Mouse (Mus musculus) embryo, embryonic 9.5 days (tissue): ENCODE results near the gene Rexo5.

Experiments used
- DNase-seq: peaks from one replicate; pipeline ENCODE4 v3.0.0-alpha.2; 2017; ENCODE audit errors: extremely low spot score

Rexo5 gene

DNA sequence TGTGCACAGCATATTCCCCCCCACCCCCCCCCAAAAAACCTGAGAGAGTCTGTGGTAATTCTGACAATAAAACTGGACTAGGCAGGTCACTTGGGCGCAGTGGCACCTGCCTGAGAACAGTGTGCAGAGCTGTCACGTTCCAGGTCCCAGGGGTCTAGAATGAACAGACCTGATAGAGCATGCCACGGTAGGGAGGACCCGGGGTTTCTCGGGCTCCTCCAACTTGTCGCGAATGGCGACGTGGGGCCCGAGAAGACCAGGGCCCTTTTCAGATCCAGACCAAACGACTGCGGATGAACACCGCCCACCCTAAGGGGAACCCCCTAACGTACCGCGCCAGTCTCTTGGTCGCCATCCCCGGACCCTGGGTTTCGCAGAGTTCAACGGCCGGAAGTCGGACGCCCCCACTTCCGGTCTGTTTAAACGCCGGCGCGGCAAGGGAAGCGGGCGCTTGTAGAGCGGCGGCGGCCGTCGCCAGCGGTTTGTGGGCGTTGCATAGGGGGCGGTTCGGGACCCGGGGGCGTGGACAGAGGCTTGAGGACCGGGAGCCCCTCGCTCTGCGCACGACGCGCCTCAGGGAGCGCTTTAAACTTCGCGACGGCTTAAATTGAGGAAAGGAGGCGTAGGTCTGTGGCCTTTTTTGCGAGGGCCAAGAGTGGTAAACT, at the start of gene Rexo5, which contains the start of gene Eri2:
TSS of gene Rexo5 (plus strand) at position 421 of the 665 bp plus-strand sequence.
TSS of gene Eri2 (minus strand) at position 473 of the 665 bp plus-strand sequence.
- DNase-seq, result peak; percentile 93

DNA sequence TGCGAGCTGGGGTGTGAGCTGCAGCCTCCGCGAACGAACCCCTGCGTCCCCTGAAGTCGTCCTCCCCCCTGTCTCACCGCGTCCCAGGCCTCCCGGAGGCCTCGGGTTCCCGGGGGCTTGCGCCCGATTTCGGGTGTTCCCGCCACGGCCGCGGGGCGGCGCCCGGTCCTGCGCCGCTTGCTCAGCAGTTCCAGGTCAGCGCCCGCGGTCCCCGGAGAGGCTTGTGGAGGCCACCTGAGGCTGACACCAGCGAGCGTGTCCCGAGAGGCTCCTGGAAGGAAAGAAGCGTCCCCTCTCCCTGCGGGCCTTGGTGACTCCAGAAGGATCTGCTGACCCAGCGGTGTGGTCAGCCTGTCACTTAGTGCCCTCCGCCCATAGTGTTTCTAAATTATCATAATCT, 49.5 kb upstream of the Rexo5 start:
- peak; percentile 57 for DNase-seq

DNA sequence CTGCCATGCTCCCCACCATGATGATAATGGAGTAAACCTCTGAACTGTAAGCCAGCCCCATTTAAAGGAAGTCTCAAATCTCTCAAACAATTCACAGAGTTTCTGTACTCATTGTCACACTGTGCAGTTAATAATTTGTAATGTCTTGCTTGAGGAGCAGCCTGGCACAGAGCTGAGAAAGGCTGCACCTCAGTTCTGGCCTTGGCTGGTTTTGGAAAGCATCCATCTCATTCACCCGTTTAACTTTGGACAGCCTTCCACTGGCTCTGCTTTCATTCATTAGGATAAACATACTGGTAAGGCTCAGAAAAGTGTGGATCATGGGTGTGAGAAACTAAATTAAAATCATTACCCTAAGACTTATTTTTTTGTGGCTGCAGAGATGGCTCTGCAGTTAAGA, 47.9 kb upstream of the Rexo5 start:
- DNase-seq, result no peak

DNA sequence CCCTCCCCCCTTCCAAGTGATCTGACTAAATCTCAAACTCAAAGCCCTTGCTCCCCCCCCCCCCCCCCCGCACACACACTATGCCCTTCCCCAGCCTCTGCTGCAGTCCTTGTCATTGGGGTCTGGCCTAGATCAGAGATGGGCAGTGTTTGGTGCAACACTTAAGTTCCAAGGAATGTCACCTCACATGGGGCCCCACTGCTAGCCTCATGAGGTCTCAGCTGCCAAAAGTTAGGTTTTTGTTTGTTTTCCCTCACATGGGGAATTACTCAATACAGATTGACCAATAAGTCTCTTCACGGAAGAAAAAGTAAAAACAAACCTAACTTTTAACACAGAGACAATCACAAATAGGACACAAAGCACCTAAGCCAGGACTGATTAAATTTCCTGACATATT, 45.0 kb upstream of the Rexo5 start:
- DNase-seq, result no peak

DNA sequence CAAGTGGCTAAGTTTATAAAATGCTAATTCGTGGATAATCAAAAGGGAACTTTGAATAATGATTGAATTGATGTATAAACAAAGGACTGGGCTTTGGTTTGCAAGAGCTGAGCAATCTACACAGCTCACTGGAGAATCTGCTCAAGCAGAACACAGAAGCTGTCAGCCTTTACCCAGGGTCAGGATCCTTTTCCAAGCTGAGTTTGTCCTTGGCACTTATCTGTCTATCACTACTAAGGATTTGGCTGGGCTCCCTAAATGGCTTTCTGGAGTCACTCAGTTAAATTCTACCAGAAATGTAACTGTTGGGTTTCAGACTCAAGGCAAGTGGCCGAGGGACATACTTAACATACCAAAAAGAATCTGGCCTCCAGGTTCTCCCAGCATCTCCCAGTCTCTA, 43.9 kb upstream of the Rexo5 start:
- DNase-seq, result no peak

DNA sequence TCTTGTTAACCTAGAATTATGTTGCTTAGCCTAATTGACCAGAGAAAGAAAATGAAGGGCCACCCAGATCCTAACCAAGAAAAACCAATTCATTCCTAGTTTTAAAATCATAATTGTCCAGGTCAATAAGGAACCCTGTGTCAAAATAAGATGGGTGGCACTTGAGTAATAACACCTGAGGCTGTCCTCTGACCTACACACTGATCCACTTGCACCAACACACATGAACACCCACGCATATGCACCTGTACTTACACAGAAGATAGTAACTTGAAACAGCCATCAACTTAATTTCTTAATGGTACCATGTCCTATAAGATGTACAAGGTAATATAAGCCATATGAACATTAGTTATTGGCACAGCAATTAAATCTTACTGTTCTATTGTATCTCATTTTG, 40.1 kb upstream of the Rexo5 start:
- no peak for DNase-seq

DNA sequence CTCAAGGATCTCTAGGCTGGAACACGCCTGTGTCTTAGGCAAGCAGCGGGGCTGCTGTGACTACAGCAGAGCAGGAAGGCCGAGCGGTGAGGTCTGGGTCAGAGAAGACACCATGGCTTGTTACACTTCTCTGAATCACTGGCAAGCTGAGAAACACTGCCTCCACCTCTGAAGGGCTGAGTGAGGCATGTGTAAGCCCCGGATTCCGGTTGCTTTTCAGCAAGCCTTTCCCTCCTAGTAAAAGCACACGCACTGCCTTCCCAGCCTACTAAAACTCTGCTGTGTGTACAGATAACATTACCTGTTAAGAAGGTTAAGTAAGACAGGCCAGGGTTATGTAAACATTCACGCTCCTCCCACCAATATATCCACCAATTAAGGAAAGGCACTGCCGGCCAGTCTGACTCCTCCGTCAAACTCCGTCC, 33.3 kb upstream of the Rexo5 start, which contains the start of gene Acsm3:
TSS of gene Acsm3 (plus strand) at position 397 of the 425 bp plus-strand sequence.
- DNase-seq, result no peak

DNA sequence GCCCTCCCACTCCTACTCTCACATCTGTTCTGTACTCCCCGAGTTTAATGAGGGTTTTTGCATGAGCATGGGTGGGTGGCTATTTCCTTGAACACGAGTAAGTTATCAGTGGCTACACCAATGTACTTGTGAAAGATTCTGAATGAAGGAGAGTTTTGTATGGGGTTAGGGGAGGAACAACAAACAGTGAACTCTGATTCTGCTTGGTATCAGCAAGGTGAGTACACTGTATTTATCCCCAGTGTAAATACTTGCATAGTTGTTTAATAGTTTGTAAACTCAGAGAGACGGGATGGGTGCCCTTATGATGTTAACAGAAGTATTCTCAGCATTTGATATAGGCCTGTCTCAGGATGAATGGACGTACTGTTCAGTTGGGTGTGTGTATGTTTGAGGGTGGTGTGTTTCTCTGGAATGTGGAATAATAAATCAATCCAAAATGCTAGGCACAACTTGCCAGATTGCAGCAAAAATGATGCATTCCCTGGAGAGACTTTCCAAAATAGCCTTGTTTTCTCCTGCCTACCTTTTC, 31.6 kb upstream of the Rexo5 start:
- no peak for DNase-seq

DNA sequence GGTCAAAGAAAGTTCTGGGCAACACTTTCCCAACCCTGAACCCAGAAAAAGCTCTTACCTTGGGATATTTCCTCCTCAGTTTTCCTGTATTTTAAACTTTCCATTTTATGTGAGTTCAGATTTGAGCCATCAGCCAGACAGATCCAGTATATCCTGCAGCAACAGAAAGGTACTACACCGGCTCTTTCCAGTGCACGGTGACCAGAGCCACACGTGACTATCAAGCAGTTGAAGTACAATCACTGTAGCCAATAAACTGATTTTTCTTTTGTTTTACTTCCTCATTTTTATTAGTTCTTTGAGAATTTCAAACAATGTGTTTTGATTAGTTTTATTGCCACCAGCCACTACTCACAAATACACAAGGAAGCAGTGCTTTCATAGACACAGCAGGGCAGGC, 29.4 kb upstream of the Rexo5 start:
- DNase-seq, result no peak

DNA sequence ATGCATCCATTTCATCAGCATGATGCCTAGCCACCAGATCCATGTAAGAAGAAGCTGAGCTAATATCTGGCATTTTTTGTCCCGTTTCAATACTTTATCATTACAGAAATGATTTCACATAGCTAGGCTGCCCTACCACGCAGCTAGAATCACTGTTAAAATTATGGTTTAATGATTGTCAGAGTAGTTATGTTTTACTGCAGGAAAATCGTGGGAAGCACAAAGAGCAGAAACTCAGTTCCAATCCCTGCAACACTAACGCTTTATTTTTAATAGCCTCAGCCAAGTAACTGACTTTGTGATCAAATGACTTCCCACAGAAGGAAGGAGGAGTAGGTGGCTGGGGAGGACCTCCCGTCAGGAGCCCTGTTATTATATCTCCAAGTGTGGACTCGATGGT, 26.8 kb upstream of the Rexo5 start:
- no peak for DNase-seq

DNA sequence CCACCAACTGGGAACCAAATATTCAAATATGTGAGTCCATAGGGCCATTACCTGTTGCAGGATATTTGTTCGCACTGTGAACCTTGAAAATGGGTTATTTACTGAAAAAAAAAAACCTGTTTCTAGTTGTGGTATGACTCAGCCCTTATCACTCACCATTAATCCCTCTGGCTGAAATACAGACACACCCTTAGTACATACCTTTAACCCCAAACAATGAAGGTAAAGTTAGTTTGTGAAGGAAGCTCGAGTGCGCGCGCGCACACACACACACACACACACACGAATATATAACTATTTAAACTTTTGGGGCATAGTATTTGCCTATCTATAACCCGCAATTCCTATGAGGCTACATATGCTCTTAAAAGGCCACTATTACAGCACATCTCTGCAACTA, 23.9 kb upstream of the Rexo5 start:
- DNase-seq, result no peak

DNA sequence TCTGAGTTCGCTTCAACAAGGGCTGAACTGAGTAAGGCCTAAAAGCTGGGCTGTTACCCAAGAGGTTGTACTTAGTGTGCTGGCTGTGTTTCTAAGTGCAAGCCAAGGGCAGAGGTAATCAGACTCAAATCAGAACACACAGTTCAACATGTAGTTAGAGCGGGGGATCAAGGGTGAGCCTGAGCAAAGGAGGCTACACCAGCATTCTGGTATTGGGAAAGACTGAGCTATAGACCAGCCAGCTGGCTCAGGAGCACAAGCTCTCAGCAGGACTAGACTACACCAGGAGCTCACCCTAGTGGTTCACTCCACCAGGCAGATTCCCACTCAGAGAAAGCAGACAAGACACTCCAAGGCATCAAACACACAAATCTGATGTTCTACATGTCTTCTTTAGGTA, 10.4 kb upstream of the Rexo5 start:
- no peak for DNase-seq

DNA sequence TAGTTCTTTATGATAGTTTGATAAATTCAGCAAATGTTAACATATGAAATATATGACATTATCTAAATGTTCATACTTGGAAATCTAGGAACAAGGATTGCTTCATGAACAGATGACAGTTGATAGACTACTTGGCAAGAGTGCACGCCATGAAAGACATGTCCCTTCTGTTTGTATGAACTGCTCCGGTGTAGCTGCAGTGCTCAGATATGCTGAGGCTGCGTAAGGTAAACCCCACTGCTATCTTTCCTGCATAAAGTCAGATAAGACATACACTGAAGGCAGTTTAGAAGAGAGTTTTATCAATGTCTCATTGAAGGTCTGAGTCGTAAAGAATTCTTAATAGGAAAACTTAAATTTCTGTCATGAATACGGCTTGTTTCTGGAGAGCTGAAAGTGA, 8.9 kb upstream of the Rexo5 start:
- DNase-seq, result no peak

DNA sequence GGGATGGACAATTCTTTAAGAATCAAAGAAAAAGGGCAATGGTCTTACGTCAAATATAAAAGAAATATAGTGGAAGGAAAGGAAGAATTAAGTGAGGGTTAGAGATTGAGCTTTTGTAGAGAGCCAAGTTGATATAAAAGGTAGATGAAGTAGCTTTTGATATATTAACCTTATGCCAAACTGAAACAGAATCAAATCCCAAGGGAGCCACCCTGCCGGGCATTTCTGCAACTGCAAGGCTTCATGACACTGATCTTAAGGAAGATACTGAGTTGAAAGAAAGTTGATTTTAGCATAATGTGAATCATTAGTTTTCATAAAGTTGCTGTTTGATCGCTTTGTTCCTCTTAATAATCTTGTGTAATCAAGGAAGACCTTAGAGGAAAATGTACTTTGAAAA, 4.8 kb upstream of the Rexo5 start:
- no peak for DNase-seq

DNA sequence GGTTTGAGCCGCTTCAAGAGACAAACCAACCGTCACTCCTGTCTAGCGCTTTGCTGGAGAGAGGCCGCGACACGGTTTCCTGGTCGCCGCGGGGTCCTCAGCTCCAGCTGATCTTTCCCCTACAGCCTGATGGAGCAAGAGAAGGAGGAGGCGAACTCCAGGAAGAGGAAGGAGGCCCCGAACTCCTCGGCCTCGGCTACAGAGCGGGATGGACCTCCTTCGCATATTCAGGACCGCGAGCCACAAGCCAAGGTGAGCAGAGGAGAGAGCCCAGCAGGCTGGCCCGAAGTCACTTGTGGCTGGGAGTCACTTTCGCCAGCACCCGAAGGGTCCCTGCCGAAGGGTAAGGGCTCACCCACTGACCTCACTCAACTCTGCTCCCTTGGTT, 439 bp downstream of the Rexo5 start:
- DNase-seq, result no peak

DNA sequence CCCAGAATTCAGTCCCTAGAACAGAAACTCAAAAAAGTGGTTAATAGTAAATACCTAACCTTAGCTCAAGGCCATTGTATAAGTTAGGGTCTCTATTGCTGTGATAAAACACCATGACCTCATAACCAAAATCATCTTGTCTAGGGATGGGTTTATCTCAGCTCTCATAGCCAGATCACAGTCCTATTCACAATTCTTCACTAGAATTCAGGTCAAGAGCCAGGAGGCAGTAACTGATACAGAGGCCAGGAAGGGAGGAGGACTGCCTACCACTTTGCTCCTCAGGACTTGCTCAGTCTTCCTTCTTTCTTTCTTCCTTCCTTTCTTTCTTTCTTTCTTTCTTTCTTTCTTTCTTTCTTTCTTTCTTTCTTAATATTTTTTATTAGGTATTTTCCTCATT, 1.5 kb downstream of the Rexo5 start:
- DNase-seq, result no peak

DNA sequence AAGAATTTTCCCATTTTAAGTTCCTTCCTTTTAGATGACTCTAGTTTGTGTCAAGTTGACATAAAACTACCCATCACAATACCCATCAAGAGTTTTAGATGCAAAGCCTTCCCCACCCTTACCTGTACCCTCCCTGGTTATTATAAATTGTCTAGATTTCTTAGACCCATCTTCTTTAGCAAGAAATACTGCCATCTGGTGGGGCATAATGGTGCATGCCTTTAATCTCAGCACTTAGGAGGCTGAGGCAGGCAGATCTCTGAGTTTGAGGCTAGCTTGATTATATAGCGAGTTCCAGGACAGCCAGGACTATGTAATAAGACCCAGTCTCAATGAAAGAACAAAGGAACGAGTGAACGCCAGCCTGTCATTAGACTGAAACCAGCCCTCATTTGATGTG, 6.7 kb downstream of the Rexo5 start:
- DNase-seq, result no peak

DNA sequence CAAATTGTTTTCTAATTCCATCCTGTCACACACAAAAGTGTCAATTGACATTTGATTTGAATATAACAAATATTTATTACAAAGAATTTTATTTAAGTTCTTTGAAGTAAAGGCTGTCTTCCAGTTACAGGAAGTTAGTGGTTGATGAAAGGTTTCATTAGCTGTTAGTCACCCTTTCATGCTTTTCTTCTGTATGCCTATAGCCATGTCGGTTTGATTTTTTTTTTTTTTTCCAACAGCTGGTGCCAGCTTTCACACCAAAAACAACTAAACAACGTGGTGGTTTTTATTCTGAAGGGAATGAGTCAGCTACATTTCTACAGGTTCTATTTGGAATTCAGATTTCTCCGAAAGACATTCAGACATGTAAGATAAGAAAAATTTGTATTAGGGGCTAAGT, 7.2 kb downstream of the Rexo5 start:
- no peak for DNase-seq

DNA sequence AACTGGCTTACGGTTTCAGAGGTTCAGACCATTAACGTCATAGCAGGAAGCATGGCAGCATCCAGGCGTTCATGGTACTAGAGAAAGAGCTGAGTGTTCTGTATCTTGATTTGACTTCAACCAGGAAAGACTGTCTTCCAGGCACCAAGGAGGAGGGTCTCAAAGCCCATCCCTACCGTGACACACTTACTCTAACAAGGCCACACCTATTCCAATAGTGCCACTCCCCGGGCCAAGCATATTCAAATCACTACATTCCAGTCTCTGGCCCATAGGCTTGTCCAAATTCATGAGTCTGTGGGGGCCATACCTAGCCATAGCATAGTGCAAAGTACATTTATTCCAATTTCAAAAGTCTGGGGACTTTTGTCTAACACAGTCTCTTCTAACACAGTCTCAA, 13.6 kb downstream of the Rexo5 start:
- DNase-seq, result no peak

DNA sequence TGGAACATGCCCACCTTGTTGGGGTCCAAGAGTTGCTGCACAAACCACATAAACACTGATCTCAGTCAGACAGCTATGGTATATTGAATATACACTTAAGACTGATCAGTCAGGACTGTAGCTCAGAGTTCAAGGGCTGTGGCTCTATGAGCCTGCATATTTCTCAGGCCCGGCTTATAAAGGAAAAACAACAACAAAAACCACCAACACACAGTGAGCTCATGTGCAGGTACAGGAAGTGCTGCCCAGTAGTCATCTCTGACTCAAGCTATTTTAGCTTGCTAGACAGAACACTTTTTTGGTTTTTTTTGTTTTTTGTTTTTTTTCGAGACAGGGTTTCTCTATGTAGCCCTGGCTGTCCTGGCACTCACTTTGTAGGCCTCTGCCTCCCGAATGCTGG, 14.9 kb downstream of the Rexo5 start:
- DNase-seq, result no peak

DNA sequence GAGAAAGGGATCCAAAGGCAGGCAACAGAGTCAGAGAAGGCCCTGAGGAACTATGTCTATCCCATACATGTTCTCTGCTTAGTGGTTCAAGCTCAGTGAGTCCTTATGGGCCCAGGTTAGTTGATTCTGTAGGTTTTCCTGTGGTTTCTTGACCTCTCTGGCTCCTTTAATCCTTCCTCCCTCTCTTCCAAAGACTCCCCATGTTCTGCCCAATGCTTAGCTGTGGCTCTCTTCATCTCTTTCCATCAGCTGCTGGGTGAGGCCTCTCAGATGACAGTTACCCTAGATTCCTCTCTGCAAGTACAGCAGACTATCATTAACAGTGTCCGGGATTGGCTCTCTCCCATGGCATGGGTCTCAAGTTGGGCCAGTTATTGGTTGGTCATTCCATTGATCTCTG, 41.6 kb downstream of the Rexo5 start:
- DNase-seq, result no peak

DNA sequence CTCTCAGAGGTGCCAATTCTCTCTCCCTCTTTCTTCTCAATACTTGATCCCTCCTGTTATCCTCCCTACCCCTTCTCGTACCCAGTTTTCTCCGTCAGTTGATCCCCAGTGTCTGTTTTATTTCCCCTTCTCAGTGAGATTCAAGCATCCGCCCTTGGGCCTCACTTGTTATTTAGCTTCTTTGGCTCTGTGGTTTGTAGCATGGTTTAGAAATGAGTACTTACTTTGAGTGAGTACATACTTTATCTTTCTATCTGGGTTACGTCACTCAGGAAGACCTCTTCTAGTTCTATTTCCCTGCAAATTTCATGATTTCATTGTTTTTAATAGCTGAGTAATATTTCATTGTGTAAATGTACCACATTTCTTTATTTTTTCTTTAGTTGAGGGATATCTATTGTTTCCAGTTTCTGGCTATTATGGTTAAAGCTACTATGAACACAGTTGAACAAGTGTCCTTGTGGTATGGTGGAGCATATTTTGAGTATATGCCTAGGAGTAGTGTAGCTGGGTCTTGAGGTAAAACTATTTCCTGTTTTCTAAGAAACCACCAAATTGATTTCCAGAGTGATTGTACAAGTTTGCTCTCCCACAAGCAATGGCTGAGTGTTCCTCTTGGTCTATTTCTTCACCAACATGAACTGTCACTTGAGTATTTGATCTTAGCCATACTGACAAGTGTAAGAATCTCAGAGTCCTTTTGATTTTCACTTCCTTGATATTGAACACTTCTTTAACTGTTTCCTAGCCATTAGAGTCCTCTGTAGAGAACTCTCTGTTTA, 42.4 kb downstream of the Rexo5 start:
- DNase-seq, result no peak

DNA sequence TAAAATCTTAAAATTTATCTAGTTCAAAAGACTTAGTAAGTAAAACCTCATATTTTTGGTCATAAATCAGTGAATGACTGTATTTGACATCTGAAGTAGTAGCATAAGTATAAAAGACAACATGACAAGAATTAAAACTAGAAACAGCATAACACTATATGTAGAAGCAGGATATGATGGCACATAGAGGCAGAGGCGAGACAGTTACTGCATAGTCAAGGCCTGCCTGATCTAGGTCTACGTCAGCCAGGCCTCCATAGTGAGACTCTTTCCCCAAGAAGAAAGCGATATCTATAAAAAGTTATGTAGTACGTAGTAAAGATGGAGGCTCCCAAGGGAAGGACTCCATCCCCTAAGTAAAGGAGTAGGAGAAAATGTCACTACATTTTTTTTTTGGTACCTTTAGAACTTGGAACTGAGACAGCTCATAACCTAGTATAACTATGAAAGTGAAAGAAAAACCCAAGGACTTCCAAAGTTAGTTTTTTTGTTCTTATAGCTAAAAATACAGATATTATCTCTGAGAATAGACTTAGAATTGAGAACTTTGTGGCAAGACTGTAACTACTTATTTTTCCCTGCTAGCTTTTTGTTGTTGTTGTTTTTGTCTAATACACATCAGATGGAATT, 48.1 kb downstream of the Rexo5 start:
- no peak for DNase-seq
